Mouse (Mus musculus) stomach, postnatal 0 days (tissue): Measurements from ENCODE around the gene Dcun1d2. TPM values are rescaled to one million over a fixed set of nuclear protein-coding genes. Genes with fewer than 3 reads are reported as not detected.

Experiments
- ATAC-seq: fragments of 200-750 bp; cut with Nextera tagmentation; 2 replicates; pipeline ENCODE4 v1.8.0; 2017; ENCODE audit not compliant: low FRiP score, low TSS enrichment
- DNase-seq: peaks from one replicate; pipeline ENCODE4 v3.0.0-alpha.2; 2016; ENCODE audit warnings: low spot score
- H3K27ac ChIP-seq: fragments of 300-500 bp; sonication (generic); replicated peaks from 2 replicates; pipeline ENCODE4 v1.5.1; 2014; ENCODE audit warnings: mild to moderate bottlenecking, control low read depth
- H3K27me3 ChIP-seq: fragments of 300-500 bp; sonication (generic); 2 replicates; pipeline ENCODE4 v1.6.1; 2014; ENCODE audit warnings: low read length; ENCODE audit not compliant: control insufficient read depth, insufficient read depth
- H3K36me3 ChIP-seq: fragments of 300-500 bp; sonication (generic); 2 replicates; pipeline ENCODE4 v1.6.1; 2014; ENCODE audit warnings: low read length, mixed read lengths; ENCODE audit not compliant: control insufficient read depth, insufficient read depth
- H3K4me1 ChIP-seq: fragments of 300-500 bp; sonication (generic); replicated peaks from 2 replicates; pipeline ENCODE4 v1.6.1; 2014; ENCODE audit warnings: antibody characterized with exemption; ENCODE audit not compliant: control insufficient read depth, insufficient read depth
- H3K4me2 ChIP-seq: fragments of 300-500 bp; sonication (generic); replicated peaks from 2 replicates; pipeline ENCODE4 v1.6.1; 2014; ENCODE audit warnings: low read depth, mild to moderate bottlenecking, control low read depth, moderate library complexity
- H3K4me3 ChIP-seq: fragments of 300-500 bp; sonication (generic); 2 replicates; pipeline ENCODE4 v1.5.1; 2014; ENCODE audit warnings: low read depth, low read length, control low read depth
- H3K9ac ChIP-seq: fragments of 300-500 bp; sonication (generic); 2 replicates; pipeline ENCODE4 v1.6.1; 2014; ENCODE audit warnings: mild to moderate bottlenecking, low read length, control low read depth, mixed read lengths
- H3K9me3 ChIP-seq: fragments of 300-500 bp; sonication (generic); 2 replicates; pipeline ENCODE4 v1.6.1; 2016; ENCODE audit warnings: low read length; ENCODE audit not compliant: control insufficient read depth
- CTCF ChIP-seq: IDR thresholded peaks from 2 replicates; pipeline ENCODE4 v1.5.1; 2016; ENCODE audit warnings: antibody characterized with exemption, low read depth, mild to moderate bottlenecking, moderate library complexity
- EP300 ChIP-seq: optimal IDR thresholded peaks from 2 replicates; pipeline ENCODE3; 2016; ENCODE audit warnings: antibody characterized with exemption
- WGBS: fragments of 180-500 bp; shearing (Covaris S2); extraction: QIAGEN DNeasy Blood & Tissue Kit; methylation state at CpG from one replicate; pipeline ENCODE4 v1.1.7; 2014; 5-methylcytosine and 5-hydroxymethylcytosine counted together
- polyA plus RNA-seq: library from polyadenylated mRNA; unstranded; fragments of >200 nt; fragmentation: Nextera tagmentation; extraction: Ambion mirVana; gene quantifications from 2 replicates; pipeline ENCODE4 v1.2.1, GENCODE M21; 2015

The Dcun1d2 gene
- polyA plus RNA-seq, 1 experiment from 2014 or later, result 9.9 TPM

- no peak overlapping the region for H3K9ac ChIP-seq
- WGBS, result 81% methylated on average over 13 of the region's 13 CpGs
- no peak for DNase-seq
These were observed 35.1 kb downstream of the Dcun1d2 start for GRCm38 (mm10) chr8:13252837-13253236.

GRCm38 (mm10) chr8:13244343-13244880 is 43.5 kb downstream of the Dcun1d2 start:
- DNase-seq, result no peak
- no peaks in the 10 kb centered on the region for H3K36me3 ChIP-seq
- no peaks in the 10 kb centered on the region for H3K4me1 ChIP-seq
- 77% methylated on average over 11 of the region's 11 CpGs for WGBS
- TF ChIP-seq CTCF (no peak), EP300 (no peak)
- no peak overlapping the region for H3K27ac ChIP-seq
- H3K9ac ChIP-seq, result no peak overlapping the region
- H3K9me3 ChIP-seq, result no peaks in the 10 kb centered on the region
- no peak for ATAC-seq
- H3K4me3 ChIP-seq, result no peak overlapping the region
- no peak overlapping the region for H3K4me2 ChIP-seq
- no peaks in the 10 kb centered on the region for H3K27me3 ChIP-seq

More at GRCm38 (mm10) chr8:13252837-13253236, 35.1 kb downstream of the Dcun1d2 start:
- TF ChIP-seq CTCF (no peak), EP300 (no peak)
- Histone ChIP-seq H3K27me3 (no peaks in the 10 kb centered on the region), H3K4me2 (no peak overlapping the region), H3K36me3 (peaks cover 9% of the 10 kb centered on the region), H3K4me3 (no peak overlapping the region), H3K4me1 (no peaks in the 10 kb centered on the region), H3K9me3 (no peaks in the 10 kb centered on the region), H3K27ac (no peak overlapping the region)
- ATAC-seq, result no peak

- Histone ChIP-seq H3K4me1 (no peaks in the 10 kb centered on the region), H3K27me3 (no peaks in the 10 kb centered on the region), H3K9ac (no peak overlapping the region), H3K9me3 (no peaks in the 10 kb centered on the region), H3K36me3 (no peaks in the 10 kb centered on the region), H3K27ac (no peak overlapping the region), H3K4me2 (no peak overlapping the region), H3K4me3 (no peak overlapping the region)
- 84% methylated on average over 10 of the region's 10 CpGs for whole genome bisulfite sequencing
- ATAC-seq, result no peak
- TF ChIP-seq CTCF (no peak), EP300 (no peak)
- DNase-seq, result no peak
These were observed 44.7 kb downstream of the Dcun1d2 start for GRCm38 (mm10) chr8:13242985-13243870.

- ATAC-seq (no peak), DNase-seq (no peak)
- H3K4me2 ChIP-seq, result no peak overlapping the region
- no peaks in the 10 kb centered on the region for H3K27me3 ChIP-seq
- no peaks in the 10 kb centered on the region for H3K4me1 ChIP-seq
- H3K9me3 ChIP-seq, result no peaks in the 10 kb centered on the region
- H3K27ac ChIP-seq, result no peak overlapping the region
- no peak for TF ChIP-seq CTCF
- no peak for TF ChIP-seq EP300
- no peaks in the 10 kb centered on the region for H3K36me3 ChIP-seq
- no peak overlapping the region for H3K4me3 ChIP-seq
- no peak overlapping the region for H3K9ac ChIP-seq
- 62% methylated on average over 7 of the region's 7 CpGs for WGBS
These were observed 47.2 kb downstream of the Dcun1d2 start for GRCm38 (mm10) chr8:13240691-13241090.

GRCm38 (mm10) chr8:13240055-13240454 is 47.9 kb downstream of the Dcun1d2 start:
- TF ChIP-seq EP300, result no peak
- no peak for TF ChIP-seq CTCF
- H3K36me3 ChIP-seq, result no peaks in the 10 kb centered on the region
- ATAC-seq, result no peak

GRCm38 (mm10) chr8:13234803-13235202 is 53.1 kb downstream of the Dcun1d2 start:
- DNase-seq, result no peak
- 87% methylated on average over 13 of the region's 13 CpGs for WGBS

More at GRCm38 (mm10) chr8:13240055-13240454, 47.9 kb downstream of the Dcun1d2 start:
- H3K27me3 ChIP-seq, result no peaks in the 10 kb centered on the region
- no peak overlapping the region for H3K9ac ChIP-seq
- 85% methylated on average over 9 of the region's 9 CpGs for WGBS
- H3K4me3 ChIP-seq, result no peak overlapping the region
- DNase-seq, result no peak
- H3K9me3 ChIP-seq, result no peaks in the 10 kb centered on the region
- no peak overlapping the region for H3K4me2 ChIP-seq
- H3K27ac ChIP-seq, result no peak overlapping the region
- no peaks in the 10 kb centered on the region for H3K4me1 ChIP-seq

More at GRCm38 (mm10) chr8:13234803-13235202, 53.1 kb downstream of the Dcun1d2 start:
- TF ChIP-seq CTCF (no peak), EP300 (no peak)
- ATAC-seq, result no peak
- no peaks in the 10 kb centered on the region for H3K4me1 ChIP-seq
- no peak overlapping the region for H3K27ac ChIP-seq
- H3K9me3 ChIP-seq, result no peaks in the 10 kb centered on the region
- no peak overlapping the region for H3K4me3 ChIP-seq
- no peak overlapping the region for H3K9ac ChIP-seq
- H3K4me2 ChIP-seq, result no peak overlapping the region
- H3K27me3 ChIP-seq, result no peaks in the 10 kb centered on the region
- no peaks in the 10 kb centered on the region for H3K36me3 ChIP-seq
